Mouse (Mus musculus): Measurements from ENCODE around the gene Spats1. TPM values are rescaled to one million over a fixed set of nuclear protein-coding genes. Genes with fewer than 3 reads are reported as not detected.

The Spats1 gene
- total and polyA plus RNA-seq, 3 experiments, result 2.5 to 2.7 (median 2.5) TPM

GRCm38 (mm10) chr17:45503301-45503973, 28.2 kb upstream of the Spats1 start:
- no peak overlapping the region for H3K27ac ChIP-seq (ENCODE audit: insufficient read depth, low read depth)
- no peak overlapping the region for H3K4me2 ChIP-seq (ENCODE audit: insufficient read depth, low read depth, poor library complexity, severe bottlenecking)
- peaks cover 5 to 6% of the 10 kb centered on the region in 2 experiments for H3K36me3 ChIP-seq (replicated peaks in 1 of 2; ENCODE audit: control insufficient read depth in 1 of 2, insufficient read depth in 1 of 2, low read length in 1 of 2)
- no peak overlapping the region for H3K4me3 ChIP-seq (replicated peaks in 1 of 3; ENCODE audit: low read depth in 2 of 3, low read length in 2 of 3, poor library complexity in 1 of 3)
- no peaks in the 10 kb centered on the region for H3K79me2 ChIP-seq (replicated peaks; ENCODE audit: control insufficient read depth, extremely low read depth, insufficient read depth, poor library complexity, severe bottlenecking)
- in situ Hi-C loops (cut with MboI; ENCODE audit: low pct_ligation_motif_present, low pct_unique_long_range_greater_than_20kb, low sequenced_read_pairs) (no loop called here), dilution Hi-C loops (cut with MboI; ENCODE audit: extremely low pct_ligation_motif_present, extremely low pct_unique_long_range_greater_than_20kb, low sequenced_read_pairs) (no loop called here)
- H3K9ac ChIP-seq (ENCODE audit: insufficient read depth, low read depth), result no peak overlapping the region
- no peaks in the 10 kb centered on the region for H3K9me3 ChIP-seq (replicated peaks; ENCODE audit: low read length)
- no peak for DNase-seq (ENCODE audit: extremely low read depth)
- peaks cover 13 to 54% of the 10 kb centered on the region in 2 experiments for H3K4me1 ChIP-seq (ENCODE audit: control insufficient read depth in 1 of 2, insufficient read depth in 2 of 2)
- TF ChIP-seq SMC3 (IDR thresholded peaks at IDR 0.05; ENCODE audit: low read depth, low read length), result no peak
- TF ChIP-seq ELF1 (IDR thresholded peaks at IDR 0.05; ENCODE audit: low read depth, low read length), result 0 out of 2 replicates have a peak, but pooled peaks have one; percentile 41
- TF ChIP-seq TCF12 (IDR thresholded peaks at IDR 0.05; ENCODE audit: low read depth, low read length), result no peak
- TF ChIP-seq MAFK (IDR thresholded peaks at IDR 0.05; ENCODE audit: insufficient replicate concordance, low read length), result no peak
- TF ChIP-seq USF1 (IDR thresholded peaks at IDR 0.05; ENCODE audit: low read depth, low read length), result no peak
- no peak for TF ChIP-seq PAX5 (IDR thresholded peaks at IDR 0.05; ENCODE audit: low read length)
- no peaks in the 10 kb centered on the region for H3K27me3 ChIP-seq (replicated peaks)

GRCm38 (mm10) chr17:45502324-45502723, 27.1 kb upstream of the Spats1 start:
- H3K9me3 ChIP-seq (replicated peaks; ENCODE audit: low read length), result no peaks in the 10 kb centered on the region
- H3K27ac ChIP-seq (ENCODE audit: insufficient read depth, low read depth), result no peak overlapping the region
- no peak overlapping the region for H3K4me3 ChIP-seq (replicated peaks in 1 of 3; ENCODE audit: low read depth in 2 of 3, low read length in 2 of 3, poor library complexity in 1 of 3)
- H3K4me1 ChIP-seq (ENCODE audit: control insufficient read depth in 1 of 2, insufficient read depth in 2 of 2), result peaks cover 12 to 46% of the 10 kb centered on the region in 2 experiments
- H3K4me2 ChIP-seq (ENCODE audit: insufficient read depth, low read depth, poor library complexity, severe bottlenecking), result peak overlapping the region; percentile 70
- no peaks in the 10 kb centered on the region for H3K36me3 ChIP-seq (replicated peaks in 1 of 2; ENCODE audit: control insufficient read depth in 1 of 2, insufficient read depth in 1 of 2, low read length in 1 of 2)
- H3K27me3 ChIP-seq (replicated peaks), result no peaks in the 10 kb centered on the region
- in situ Hi-C loops (cut with MboI; ENCODE audit: low pct_ligation_motif_present, low pct_unique_long_range_greater_than_20kb, low sequenced_read_pairs) (no loop called here), dilution Hi-C loops (cut with MboI; ENCODE audit: extremely low pct_ligation_motif_present, extremely low pct_unique_long_range_greater_than_20kb, low sequenced_read_pairs) (no loop called here)
- DNase-seq (ENCODE audit: extremely low read depth), result peak; percentile 56
- no peaks in the 10 kb centered on the region for H3K79me2 ChIP-seq (replicated peaks; ENCODE audit: control insufficient read depth, extremely low read depth, insufficient read depth, poor library complexity, severe bottlenecking)
- no peak overlapping the region for H3K9ac ChIP-seq (ENCODE audit: insufficient read depth, low read depth)
- TF ChIP-seq PAX5 (IDR thresholded peaks at IDR 0.05; ENCODE audit: low read length), result no peak
- TF ChIP-seq MXI1 (IDR thresholded peaks at IDR 0.05; ENCODE audit: low read depth, low read length), result 0 out of 2 replicates have a peak, but pooled peaks have one; percentile 30
- TF ChIP-seq JUND (conservative IDR thresholded peaks at IDR 0.05; ENCODE audit: low read depth, low read length), result no peak
- TF ChIP-seq CHD1 (IDR thresholded peaks at IDR 0.05; ENCODE audit: low read depth, low read length), result no peak
- no peak for TF ChIP-seq EP300 (IDR thresholded peaks at IDR 0.05; ENCODE audit: low read length)
- TF ChIP-seq MAFK (IDR thresholded peaks at IDR 0.05; ENCODE audit: insufficient replicate concordance, low read length), result peak; percentile 64
- no peak for TF ChIP-seq NELFE (IDR thresholded peaks at IDR 0.05; ENCODE audit: low read depth, low read length)
- no peak for TF ChIP-seq MYC (IDR thresholded peaks at IDR 0.05; ENCODE audit: low read depth, low read length)
- TF ChIP-seq NRF1 (IDR thresholded peaks at IDR 0.05; ENCODE audit: low read depth, low read length), result no peak
- no peak for TF ChIP-seq USF2 (conservative IDR thresholded peaks at IDR 0.05; ENCODE audit: low read depth, low read length)
- no peak for TF ChIP-seq CTCF (conservative IDR thresholded peaks at IDR 0.05 in 1 of 2, IDR thresholded peaks at IDR 0.05 in 1 of 2; ENCODE audit: low read depth in 2 of 2, low read length in 2 of 2)
- TF ChIP-seq SIN3A (IDR thresholded peaks at IDR 0.05; ENCODE audit: low read length), result peak; percentile 53; the same call in 1 of the 2 replicates
- TF ChIP-seq MAX (IDR thresholded peaks at IDR 0.05; ENCODE audit: low read length), result peak; percentile 43; the same call in 1 of the 2 replicates
- peak; percentile 48; the same call in 1 of the 2 replicates for TF ChIP-seq MAZ (IDR thresholded peaks at IDR 0.05; ENCODE audit: low read depth, low read length)
- TF ChIP-seq KAT2A (IDR thresholded peaks at IDR 0.05; ENCODE audit: insufficient replicate concordance, low read length), result no peak
- peak; percentile 72; the same call in 1 of the 2 replicates for TF ChIP-seq MEF2A (IDR thresholded peaks at IDR 0.05; ENCODE audit: borderline replicate concordance, low read depth, low read length)
- no peak for TF ChIP-seq ZKSCAN1 (IDR thresholded peaks at IDR 0.05; ENCODE audit: borderline replicate concordance, low read depth, low read length)
- peak; percentile 86 for TF ChIP-seq ETS1 (conservative IDR thresholded peaks at IDR 0.05; ENCODE audit: low read depth, low read length)
- no peak for TF ChIP-seq HCFC1 (IDR thresholded peaks at IDR 0.05; ENCODE audit: low read depth, low read length)
- TF ChIP-seq JUN (IDR thresholded peaks at IDR 0.05; ENCODE audit: insufficient read depth, low read depth, low read length), result 0 out of 2 replicates have a peak, but pooled peaks have one; percentile 18
- no peak for TF ChIP-seq ZC3H11A (IDR thresholded peaks at IDR 0.05; ENCODE audit: low read depth, low read length)
- TF ChIP-seq SMC3 (IDR thresholded peaks at IDR 0.05; ENCODE audit: low read depth, low read length), result no peak
- no peak for TF ChIP-seq RAD21 (IDR thresholded peaks at IDR 0.05; ENCODE audit: low read depth, low read length)
- TF ChIP-seq BHLHE40 (IDR thresholded peaks at IDR 0.05; ENCODE audit: low read depth, low read length), result peak; percentile 69
- peak; percentile 55; the same call in 1 of the 2 replicates for TF ChIP-seq IRF4 (IDR thresholded peaks at IDR 0.05; ENCODE audit: low read depth, low read length)
- TF ChIP-seq CHD2 (IDR thresholded peaks at IDR 0.05; ENCODE audit: low read length), result no peak
- no peak for TF ChIP-seq TCF12 (IDR thresholded peaks at IDR 0.05; ENCODE audit: low read depth, low read length)
- no peak for TF ChIP-seq E2F4 (IDR thresholded peaks at IDR 0.05; ENCODE audit: insufficient replicate concordance, low read depth, low read length)
- TF ChIP-seq POLR2AphosphoS2 (IDR thresholded peaks at IDR 0.05; ENCODE audit: low read depth, low read length), result no peak
- TF ChIP-seq USF1 (IDR thresholded peaks at IDR 0.05; ENCODE audit: low read depth, low read length), result no peak

All from CH12.LX (cell line).